Comparison of ENCODE assay signal across 11 mouse cellular contexts in genomic region chr9:85485749-85486148, GRCm38 (mm10).
"Had no signal": no experiment of that assay in that cellular context is flagged by ENCODE, and none has a peak within 500 bp of the region (broad histone marks: within the 10 kb centered on the region; RNA-seq: fewer than 3 reads in every experiment).

No protein-coding gene starts in this region.

- DNase-seq: liver, postnatal 0 days; lung, adult 2 months; lung, postnatal 14 days; lung, postnatal 36 days; retina, postnatal 1 day; right cerebral cortex, adult 18-20 months; right cerebral cortex, postnatal 25 days; right cerebral cortex, postnatal 4 days; thymus, adult 2 months; thymus, postnatal 25 days; thymus, postnatal 4 days had no signal
